Mouse (Mus musculus): Measurements from ENCODE around the gene Scrn3. TPM values are rescaled to one million over a fixed set of nuclear protein-coding genes. Genes with fewer than 3 reads are reported as not detected.

The Scrn3 gene
- polyA plus RNA-seq, 1 experiment, result not detected

- TF ChIP-seq POLR2A (IDR thresholded peaks at IDR 0.05; ENCODE audit: insufficient read depth, low read depth, low read length) (no peak), CTCF (IDR thresholded peaks at IDR 0.05; ENCODE audit: insufficient read depth, low read depth, low read length) (no peak)
- Histone ChIP-seq H3K27ac (ENCODE audit: insufficient read depth, low read depth, low read length) (peak overlapping the region; percentile 96), H3K4me1 (ENCODE audit: control insufficient read depth, insufficient read depth, low read length) (peaks cover 13% of the 10 kb centered on the region), H3K4me3 (ENCODE audit: insufficient read depth, low read depth, low read length) (peak overlapping the region; percentile 40)
- 2% methylated on average over 17 of the region's 17 CpGs for WGBS
These were observed 33.5 kb upstream of the Scrn3 start for GRCm38 (mm10) chr2:73278869-73279268.

GRCm38 (mm10) chr2:73279271-73280038 lies 32.9 kb upstream of the Scrn3 start:
- Histone ChIP-seq H3K27ac (ENCODE audit: insufficient read depth, low read depth, low read length) (peak overlapping the region; percentile 96), H3K4me1 (ENCODE audit: control insufficient read depth, insufficient read depth, low read length) (peaks cover 13% of the 10 kb centered on the region), H3K4me3 (ENCODE audit: insufficient read depth, low read depth, low read length) (peak overlapping the region; percentile 40)
- TF ChIP-seq CTCF (IDR thresholded peaks at IDR 0.05; ENCODE audit: insufficient read depth, low read depth, low read length), result no peak
- 2% methylated on average over 31 of the region's 31 CpGs for WGBS

GRCm38 (mm10) chr2:73280356-73281047 lies 31.9 kb upstream of the Scrn3 start:
- WGBS, result 14% methylated on average over 33 of the region's 33 CpGs
- H3K27ac ChIP-seq (ENCODE audit: insufficient read depth, low read depth, low read length), result peak overlapping the region; percentile 73
- peak overlapping the region; percentile 36 for H3K4me3 ChIP-seq (ENCODE audit: insufficient read depth, low read depth, low read length)
- peaks cover 13% of the 10 kb centered on the region for H3K4me1 ChIP-seq (ENCODE audit: control insufficient read depth, insufficient read depth, low read length)
- TF ChIP-seq CTCF (IDR thresholded peaks at IDR 0.05; ENCODE audit: insufficient read depth, low read depth, low read length) (no peak), POLR2A (IDR thresholded peaks at IDR 0.05; ENCODE audit: insufficient read depth, low read depth, low read length) (no peak)

GRCm38 (mm10) chr2:73281048-73281661 lies 31.2 kb upstream of the Scrn3 start:
- TF ChIP-seq POLR2A (IDR thresholded peaks at IDR 0.05; ENCODE audit: insufficient read depth, low read depth, low read length) (no peak), CTCF (IDR thresholded peaks at IDR 0.05; ENCODE audit: insufficient read depth, low read depth, low read length) (no peak)
- Histone ChIP-seq H3K27ac (ENCODE audit: insufficient read depth, low read depth, low read length) (peak overlapping the region; percentile 73), H3K4me3 (ENCODE audit: insufficient read depth, low read depth, low read length) (peak overlapping the region; percentile 36)

GRCm38 (mm10) chr2:73281707-73282106 lies 30.7 kb upstream of the Scrn3 start:
- H3K27ac ChIP-seq (ENCODE audit: insufficient read depth, low read depth, low read length), result peak overlapping the region; percentile 73
- TF ChIP-seq CTCF (IDR thresholded peaks at IDR 0.05; ENCODE audit: insufficient read depth, low read depth, low read length) (no peak), POLR2A (IDR thresholded peaks at IDR 0.05; ENCODE audit: insufficient read depth, low read depth, low read length) (no peak)
- peaks cover 13% of the 10 kb centered on the region for H3K4me1 ChIP-seq (ENCODE audit: control insufficient read depth, insufficient read depth, low read length)
- H3K4me3 ChIP-seq (ENCODE audit: insufficient read depth, low read depth, low read length), result no peak overlapping the region
- WGBS, result 27% methylated on average over 7 of the region's 7 CpGs

More at GRCm38 (mm10) chr2:73281048-73281661, 31.2 kb upstream of the Scrn3 start:
- 40% methylated on average over 22 of the region's 22 CpGs for WGBS
- peaks cover 13% of the 10 kb centered on the region for H3K4me1 ChIP-seq (ENCODE audit: control insufficient read depth, insufficient read depth, low read length)

- no peak for TF ChIP-seq POLR2A (IDR thresholded peaks at IDR 0.05; ENCODE audit: insufficient read depth, low read depth, low read length)
- no peak for TF ChIP-seq CTCF (IDR thresholded peaks at IDR 0.05; ENCODE audit: insufficient read depth, low read depth, low read length)
- H3K27ac ChIP-seq (ENCODE audit: insufficient read depth, low read depth, low read length), result no peak overlapping the region
- WGBS, result 8% methylated on average over 2 of the region's 2 CpGs
- no peak overlapping the region for H3K4me3 ChIP-seq (ENCODE audit: insufficient read depth, low read depth, low read length)
- peaks cover 7% of the 10 kb centered on the region for H3K4me1 ChIP-seq (ENCODE audit: control insufficient read depth, insufficient read depth, low read length)
These were observed 26.8 kb upstream of the Scrn3 start for GRCm38 (mm10) chr2:73285630-73286029.

- Histone ChIP-seq H3K27ac (ENCODE audit: insufficient read depth, low read depth, low read length) (no peak overlapping the region), H3K4me1 (ENCODE audit: control insufficient read depth, insufficient read depth, low read length) (peaks cover 3% of the 10 kb centered on the region), H3K4me3 (ENCODE audit: insufficient read depth, low read depth, low read length) (no peak overlapping the region)
- TF ChIP-seq CTCF (IDR thresholded peaks at IDR 0.05; ENCODE audit: insufficient read depth, low read depth, low read length), result no peak
- no peak for TF ChIP-seq POLR2A (IDR thresholded peaks at IDR 0.05; ENCODE audit: insufficient read depth, low read depth, low read length)
- 46% methylated on average over 4 of the region's 4 CpGs for WGBS
These were observed 21.3 kb upstream of the Scrn3 start for GRCm38 (mm10) chr2:73291130-73291529.

- 85% methylated on average over 7 of the region's 7 CpGs for WGBS
These were observed 17.4 kb upstream of the Scrn3 start for GRCm38 (mm10) chr2:73295023-73295422.

GRCm38 (mm10) chr2:73298154-73298553 lies 14.2 kb upstream of the Scrn3 start:
- Histone ChIP-seq H3K27ac (ENCODE audit: insufficient read depth, low read depth, low read length) (no peak overlapping the region), H3K4me1 (ENCODE audit: control insufficient read depth, insufficient read depth, low read length) (no peaks in the 10 kb centered on the region), H3K4me3 (ENCODE audit: insufficient read depth, low read depth, low read length) (no peak overlapping the region)
- 77% methylated on average over 7 of the region's 7 CpGs for WGBS
- TF ChIP-seq POLR2A (IDR thresholded peaks at IDR 0.05; ENCODE audit: insufficient read depth, low read depth, low read length) (no peak), CTCF (IDR thresholded peaks at IDR 0.05; ENCODE audit: insufficient read depth, low read depth, low read length) (no peak)

More at GRCm38 (mm10) chr2:73295023-73295422, 17.4 kb upstream of the Scrn3 start:
- no peak overlapping the region for H3K4me3 ChIP-seq (ENCODE audit: insufficient read depth, low read depth, low read length)
- H3K4me1 ChIP-seq (ENCODE audit: control insufficient read depth, insufficient read depth, low read length), result peaks cover 2% of the 10 kb centered on the region
- TF ChIP-seq CTCF (IDR thresholded peaks at IDR 0.05; ENCODE audit: insufficient read depth, low read depth, low read length), result no peak
- TF ChIP-seq POLR2A (IDR thresholded peaks at IDR 0.05; ENCODE audit: insufficient read depth, low read depth, low read length), result no peak
- H3K27ac ChIP-seq (ENCODE audit: insufficient read depth, low read depth, low read length), result no peak overlapping the region

Data from olfactory bulb, adult 2 months (tissue).